10 mouse cellular contexts compared by ENCODE assay signal in genomic region chr13:35486125-35486524, GRCm38 (mm10).
DNase-seq lines count a peak whose midpoint lies in the region; ATAC-seq lines count a peak whose summit lies in the region.
"Had no signal": no experiment of that assay in that cellular context is flagged by ENCODE, and none has a peak within 500 bp of the region (broad histone marks: within the 10 kb centered on the region; RNA-seq: fewer than 3 reads in every experiment).

No protein-coding gene starts in this region.

- H3K9ac ChIP-seq in hindbrain, embryonic 15.5 days: no peak overlapping the region
- no peak overlapping the region for H3K9ac ChIP-seq in lung, embryonic 15.5 days
- H3K9ac ChIP-seq: embryonic facial prominence, embryonic 13.5 days had no signal

- ATAC-seq in hindbrain, embryonic 15.5 days (ENCODE audit: low FRiP score, low read depth): peak; percentile 66; the same call in 1 of the 2 replicates
- ATAC-seq in lung, embryonic 15.5 days (ENCODE audit: borderline replicate concordance, extremely low read depth, low FRiP score, low TSS enrichment): peak; percentile 84
- ATAC-seq in granulocyte monocyte progenitor cell, adult 5-6 weeks (replicated peaks; ENCODE audit: poor library complexity, severe bottlenecking): no peak

- H3K4me1 ChIP-seq in hindbrain, embryonic 15.5 days (replicated peaks): no peaks in the 10 kb centered on the region
- no peaks in the 10 kb centered on the region for H3K4me1 ChIP-seq in hindbrain, embryonic 10.5 days (replicated peaks)
- no peaks in the 10 kb centered on the region for H3K4me1 ChIP-seq in lung, embryonic 15.5 days

- intact Hi-C loops in heart, postnatal 14 days (cut with DNase I): no loop called here

- no peaks in the 10 kb centered on the region for H3K27me3 ChIP-seq in hindbrain, embryonic 15.5 days
- H3K27me3 ChIP-seq in hindbrain, embryonic 10.5 days (ENCODE audit: insufficient read depth, poor library complexity, severe bottlenecking): no peaks in the 10 kb centered on the region
- H3K27me3 ChIP-seq in lung, embryonic 15.5 days: no peaks in the 10 kb centered on the region
- H3K27me3 ChIP-seq: embryonic facial prominence, embryonic 13.5 days had no signal

- H3K36me3 ChIP-seq in hindbrain, embryonic 15.5 days: no peaks in the 10 kb centered on the region
- no peaks in the 10 kb centered on the region for H3K36me3 ChIP-seq in hindbrain, embryonic 10.5 days
- no peaks in the 10 kb centered on the region for H3K36me3 ChIP-seq in lung, embryonic 15.5 days
- H3K36me3 ChIP-seq: embryonic facial prominence, embryonic 13.5 days had no signal

- no peak overlapping the region for H3K4me2 ChIP-seq in hindbrain, embryonic 15.5 days
- H3K4me2 ChIP-seq in lung, embryonic 15.5 days: no peak overlapping the region
- H3K4me2 ChIP-seq: embryonic facial prominence, embryonic 13.5 days had no signal

- H3K9me3 ChIP-seq in hindbrain, embryonic 15.5 days: no peaks in the 10 kb centered on the region
- no peaks in the 10 kb centered on the region for H3K9me3 ChIP-seq in hindbrain, embryonic 10.5 days
- no peaks in the 10 kb centered on the region; the same call in 1 of the 2 replicates for H3K9me3 ChIP-seq in lung, embryonic 15.5 days
- H3K9me3 ChIP-seq: embryonic facial prominence, embryonic 13.5 days had no signal

- WGBS in hindbrain, embryonic 15.5 days: 62% methylated on average over 4 of the region's 4 CpGs
- WGBS in hindbrain, embryonic 10.5 days: 88% methylated on average over 4 of the region's 4 CpGs
- WGBS in lung, embryonic 15.5 days: 73% methylated on average over 4 of the region's 4 CpGs

- no peak overlapping the region for H3K27ac ChIP-seq in hindbrain, embryonic 15.5 days (replicated peaks)
- no peak overlapping the region for H3K27ac ChIP-seq in hindbrain, embryonic 10.5 days
- H3K27ac ChIP-seq in lung, embryonic 15.5 days: no peak overlapping the region
- H3K27ac ChIP-seq: embryonic facial prominence, embryonic 13.5 days had no signal

- no peak overlapping the region for H3K4me3 ChIP-seq in hindbrain, embryonic 15.5 days
- H3K4me3 ChIP-seq in hindbrain, embryonic 10.5 days: no peak overlapping the region
- no peak overlapping the region for H3K4me3 ChIP-seq in lung, embryonic 15.5 days
- H3K4me3 ChIP-seq: embryonic facial prominence, embryonic 13.5 days had no signal

- DNase-seq in adrenal gland, postnatal 25 days: peak; percentile 5
- DNase-seq in adrenal gland, adult 2 months: no peak
- no peak for DNase-seq in hindbrain, embryonic 10.5 days (ENCODE audit: low spot score)
- DNase-seq in heart, postnatal 14 days: peak; percentile 23 to 26
- no peak for DNase-seq in frontal cortex, postnatal 14 days (ENCODE audit: low spot score in 2 of 2)
- DNase-seq: layer of hippocampus, adult 9-11 months had no signal

Comparison
In these comparisons a context has a peak if more than half of its experiments do, and no peak if none do; other contexts are left out.
1. DNase-seq: peak in adrenal gland, postnatal 25 days (single experiment) and heart, postnatal 14 days (2 of 2); none in adrenal gland, adult 2 months (single experiment), hindbrain, embryonic 10.5 days (single experiment) and frontal cortex, postnatal 14 days (0 of 2).